Mouse (Mus musculus): ENCODE measurements at regions not wholly inside any gene's neighbourhood (a gene's known extent, or its start where the extent isn't known, plus 50 kb on each side); places are given as distances from the start of the nearest gene placed in this dataset.

GRCm38 (mm10) chr9:113248703-113249274, 459.3 kb downstream of the Pdcd6ip start:
- peak; percentile 71 to 88 for DNase-seq (ENCODE audit: low spot score in 2 of 2)
- intact Hi-C loops (cut with DNase I) = loop anchor here (2.0 to 5.0 kb wide), 4 partner anchors 71 to 239 kb away; no protein-coding TSS in a partner anchor

GRCm38 (mm10) chr9:113247950-113248349, 460.1 kb downstream of the Pdcd6ip start:
- DNase-seq (ENCODE audit: low spot score in 2 of 2) = peak; percentile 72 to 87
- intact Hi-C loops (cut with DNase I) = loop anchor here (2.0 to 5.0 kb wide), 4 partner anchors 71 to 239 kb away; no protein-coding TSS in a partner anchor

- intact Hi-C loops (cut with DNase I) = no loop called here
- no peak for DNase-seq (ENCODE audit: low spot score in 2 of 2)
Observed at GRCm38 (mm10) chr9:113243870-113244269, 464.2 kb downstream of the Pdcd6ip start.

GRCm38 (mm10) chr9:113233370-113233769, 474.7 kb downstream of the Pdcd6ip start:
- DNase-seq (ENCODE audit: low spot score in 2 of 2) = no peak
- intact Hi-C loops (cut with DNase I) = no loop called here

- DNase-seq (ENCODE audit: low spot score in 2 of 2) = peak in 1 of 2 experiments; percentile 25
- intact Hi-C loops (cut with DNase I) = no loop called here
Observed at GRCm38 (mm10) chr9:113229391-113229790, 478.7 kb downstream of the Pdcd6ip start.

- intact Hi-C loops (cut with DNase I) = no loop called here
- no peak for DNase-seq (ENCODE audit: low spot score in 2 of 2)
Observed at GRCm38 (mm10) chr9:113213930-113214329, 494.1 kb downstream of the Pdcd6ip start.

- intact Hi-C loops (cut with DNase I) = no loop called here
- DNase-seq (ENCODE audit: low spot score in 2 of 2) = peak in 1 of 2 experiments; percentile 46
Observed at GRCm38 (mm10) chr9:113212389-113212788, 495.7 kb downstream of the Pdcd6ip start.

- DNase-seq (ENCODE audit: low spot score in 2 of 2) = no peak
- intact Hi-C loops (cut with DNase I) = no loop called here
Observed at GRCm38 (mm10) chr9:113208181-113208580, 499.9 kb downstream of the Pdcd6ip start.

GRCm38 (mm10) chr9:113199241-113199640, 508.8 kb downstream of the Pdcd6ip start:
- intact Hi-C loops (cut with DNase I) = loop anchor here (10.0 kb wide), 1 partner anchor 306 kb away; no protein-coding TSS in a partner anchor
- peak in 1 of 2 experiments; percentile 31 for DNase-seq (ENCODE audit: low spot score in 2 of 2)

- DNase-seq (ENCODE audit: low spot score in 2 of 2) = no peak
- intact Hi-C loops (cut with DNase I) = loop anchor here (10.0 kb wide), 1 partner anchor 309 kb away; no protein-coding TSS in a partner anchor
Observed at GRCm38 (mm10) chr9:113195556-113195955, 512.5 kb downstream of the Pdcd6ip start.

GRCm38 (mm10) chr9:113192773-113193172, 515.3 kb downstream of the Pdcd6ip start:
- intact Hi-C loops (cut with DNase I) = loop anchor here (10.0 kb wide), 1 partner anchor 312 kb away; no protein-coding TSS in a partner anchor
- DNase-seq (ENCODE audit: low spot score in 2 of 2) = no peak

GRCm38 (mm10) chr9:113191163-113191562, 516.9 kb downstream of the Pdcd6ip start:
- intact Hi-C loops (cut with DNase I) = loop anchor here (10.0 kb wide), 1 partner anchor 314 kb away; no protein-coding TSS in a partner anchor
- no peak for DNase-seq (ENCODE audit: low spot score in 2 of 2)

GRCm38 (mm10) chr9:113181182-113181581, 526.9 kb downstream of the Pdcd6ip start:
- intact Hi-C loops (cut with DNase I) = no loop called here
- DNase-seq (ENCODE audit: low spot score in 2 of 2) = peak in 1 of 2 experiments; percentile 44

- intact Hi-C loops (cut with DNase I) = loop anchor here (5.0 to 10.0 kb wide), 3 partner anchors 69 to 457 kb away; no protein-coding TSS in a partner anchor
- DNase-seq (ENCODE audit: low spot score in 2 of 2) = no peak
Observed at GRCm38 (mm10) chr9:113177918-113178235, 530.2 kb downstream of the Pdcd6ip start.

GRCm38 (mm10) chr9:113177181-113177917, 530.7 kb downstream of the Pdcd6ip start:
- peak; percentile 77 to 87 for DNase-seq (ENCODE audit: low spot score in 2 of 2)
- intact Hi-C loops (cut with DNase I) = loop anchor here (5.0 to 10.0 kb wide), 3 partner anchors 70 to 457 kb away; no protein-coding TSS in a partner anchor

- peak; percentile 56 to 66 for DNase-seq (ENCODE audit: low spot score in 2 of 2)
- intact Hi-C loops (cut with DNase I) = loop anchor here (10.0 kb wide), 2 partner anchors 173 to 463 kb away; no protein-coding TSS in a partner anchor
Observed at GRCm38 (mm10) chr9:113171767-113172405, 536.2 kb downstream of the Pdcd6ip start.

GRCm38 (mm10) chr9:113162897-113163874, 544.9 kb downstream of the Pdcd6ip start:
- intact Hi-C loops (cut with DNase I) = no loop called here
- DNase-seq (ENCODE audit: low spot score in 2 of 2) = no peak

- intact Hi-C loops (cut with DNase I) = no loop called here
- DNase-seq (ENCODE audit: low spot score in 2 of 2) = no peak
Observed at GRCm38 (mm10) chr9:113160011-113160410, 548.0 kb downstream of the Pdcd6ip start.

GRCm38 (mm10) chr9:113158080-113158479, 550.0 kb downstream of the Pdcd6ip start:
- intact Hi-C loops (cut with DNase I) = loop anchor here (5.0 to 10.0 kb wide), 2 partner anchors 89 to 343 kb away; no protein-coding TSS in a partner anchor

More at GRCm38 (mm10) chr9:113158080-113158479, 550.0 kb downstream of the Pdcd6ip start:
- peak in 1 of 2 experiments; percentile 36 for DNase-seq (ENCODE audit: low spot score in 2 of 2)
